Mouse (Mus musculus) liver, embryonic 15.5 days (tissue): Measurements from ENCODE around the gene Foxd1. TPM values are rescaled to one million over a fixed set of nuclear protein-coding genes. Genes with fewer than 3 reads are reported as not detected.
A peak's percentile ranks its signal among the peaks of the same experiment; 100 is the strongest.

Experiments used
- ATAC-seq: fragments of 200-750 bp; cut with Nextera tagmentation; 2 replicates; pipeline ENCODE4 v1.8.0; 2017; ENCODE audit warnings: moderate number of reproducible peaks, mild to moderate bottlenecking, moderate library complexity; ENCODE audit not compliant: insufficient read depth
- H3K27ac ChIP-seq: fragments of 300-500 bp; sonication (generic); replicated peaks from 2 replicates; pipeline ENCODE4 v1.5.1; 2015; ENCODE audit warnings: mild to moderate bottlenecking, inconsistent platforms
- H3K27me3 ChIP-seq: fragments of 300-500 bp; sonication (generic); 2 replicates; pipeline ENCODE4 v1.6.1; 2015; ENCODE audit warnings: mild to moderate bottlenecking, inconsistent platforms
- H3K36me3 ChIP-seq: fragments of 300-500 bp; sonication (generic); replicated peaks from 2 replicates; pipeline ENCODE4 v1.6.1; 2015; ENCODE audit warnings: moderate library complexity, mild to moderate bottlenecking, inconsistent platforms
- H3K4me1 ChIP-seq: fragments of 300-500 bp; sonication (generic); replicated peaks from 2 replicates; pipeline ENCODE4 v1.6.1; 2015; ENCODE audit warnings: inconsistent platforms
- H3K4me2 ChIP-seq: fragments of 300-500 bp; sonication (generic); 2 replicates; pipeline ENCODE4 v1.6.1; 2015; ENCODE audit warnings: moderate library complexity, mild to moderate bottlenecking, inconsistent platforms
- H3K4me3 ChIP-seq: fragments of 300-500 bp; sonication (generic); replicated peaks from 2 replicates; pipeline ENCODE4 v1.5.1; 2015; ENCODE audit warnings: mild to moderate bottlenecking, inconsistent platforms
- H3K9ac ChIP-seq: fragments of 300-500 bp; sonication (generic); 2 replicates; pipeline ENCODE4 v1.6.1; 2015; ENCODE audit warnings: moderate library complexity, mild to moderate bottlenecking, inconsistent platforms
- H3K9me3 ChIP-seq: fragments of 300-500 bp; sonication (generic); replicated peaks from 2 replicates; pipeline ENCODE4 v1.6.1; 2016; ENCODE audit warnings: inconsistent platforms
- WGBS: fragments of 180-500 bp; shearing (Covaris S2); methylation state at CpG from one replicate; pipeline ENCODE4 v1.1.7; 2015; ENCODE audit warnings: mixed read lengths; ENCODE audit not compliant: insufficient replicate concordance; 5-methylcytosine and 5-hydroxymethylcytosine counted together
- polyA plus RNA-seq: library from polyadenylated mRNA; unstranded; fragments of >200 nt; fragmentation: Nextera tagmentation; extraction: Ambion mirVana; gene quantifications from 2 replicates; pipeline ENCODE4 v1.2.1, GENCODE M21; 2015

The Foxd1 gene
- polyA plus RNA-seq, 1 experiment from 2014 or later = not detected

DNA sequence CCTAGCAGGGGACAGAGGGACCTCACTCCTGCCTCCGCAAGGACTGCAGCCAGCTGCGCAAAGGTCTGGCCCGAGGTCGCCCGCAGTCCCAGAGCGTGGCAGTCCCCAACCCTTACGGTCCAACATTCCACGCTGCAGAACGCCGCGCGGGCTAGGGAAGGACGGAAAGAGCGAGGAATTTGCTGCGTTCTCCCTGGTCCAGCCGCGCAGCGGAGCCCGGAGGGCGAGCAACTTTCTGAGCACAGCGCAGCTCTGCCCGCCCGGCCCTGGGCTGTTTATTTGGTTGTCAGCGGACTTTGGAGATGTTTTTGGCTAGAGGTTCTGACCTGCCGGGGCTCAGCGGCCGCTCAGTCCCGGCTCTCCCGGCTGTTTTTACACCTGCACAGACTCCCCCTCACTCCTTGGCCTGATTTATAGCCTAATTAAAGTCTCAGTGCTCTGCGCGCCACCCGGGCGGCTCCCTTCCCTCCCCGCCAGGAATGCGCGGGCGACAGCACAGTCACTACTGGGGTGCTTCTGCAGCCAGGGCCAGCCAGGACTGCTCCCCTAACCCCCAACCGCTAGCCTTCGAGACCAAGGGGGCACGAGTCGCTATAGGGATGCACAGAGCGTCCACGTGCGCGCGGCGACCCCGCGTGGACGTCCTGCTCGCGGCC lies 11.9 kb downstream of the Foxd1 start:
- Histone ChIP-seq H3K4me2 (peak overlapping the region; percentile 3), H3K9ac (no peak overlapping the region), H3K4me1 (no peaks in the 10 kb centered on the region; the same call in 1 of the 2 replicates), H3K36me3 (no peaks in the 10 kb centered on the region), H3K27me3 (peaks cover 92% of the 10 kb centered on the region), H3K27ac (no peak overlapping the region), H3K4me3 (no peak overlapping the region), H3K9me3 (no peaks in the 10 kb centered on the region)
- WGBS = under 1% methylated on average over 52 of the region's 52 CpGs
- ATAC-seq = no peak

DNA sequence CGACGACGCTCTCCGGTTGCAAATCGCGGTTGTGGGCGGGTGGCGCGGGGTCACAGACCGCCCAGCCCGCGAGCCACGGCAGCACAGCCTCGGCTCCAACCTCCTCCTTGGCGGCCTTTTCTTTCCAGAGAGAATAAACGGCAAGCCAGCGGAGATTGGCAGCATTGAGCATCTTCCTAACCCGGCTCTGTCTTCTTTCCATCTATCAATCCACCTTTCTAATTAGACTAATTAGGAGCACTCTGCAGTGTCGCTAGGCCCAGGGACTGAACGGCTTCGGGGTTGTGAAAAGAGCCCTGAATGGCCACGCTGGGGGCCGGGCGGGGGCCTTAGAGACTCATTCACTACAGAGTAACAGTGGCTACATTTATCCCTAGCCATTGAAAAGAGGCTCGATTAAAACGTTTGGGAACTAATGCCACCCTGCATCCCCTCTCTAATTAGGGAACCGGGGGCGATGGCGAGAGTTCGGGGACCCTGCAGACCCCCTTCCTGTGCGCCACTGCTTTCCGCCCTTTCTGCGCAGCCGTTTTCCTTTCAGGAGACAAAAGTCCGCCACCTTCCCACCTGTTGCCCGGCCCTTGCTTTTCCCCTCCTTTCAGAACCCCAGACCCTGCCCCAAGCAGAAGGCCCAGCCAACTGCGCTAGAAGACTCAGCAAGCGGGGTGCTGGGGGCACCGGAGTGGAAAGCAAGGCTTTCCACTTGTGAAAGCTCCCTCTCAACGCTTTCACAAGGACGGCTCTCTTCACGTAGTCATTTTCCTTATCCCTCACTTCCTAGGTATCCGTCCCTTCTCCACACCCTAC lies 12.6 kb downstream of the Foxd1 start:
- Histone ChIP-seq H3K36me3 (no peaks in the 10 kb centered on the region), H3K9me3 (no peaks in the 10 kb centered on the region), H3K27ac (no peak overlapping the region), H3K27me3 (peaks cover 91% of the 10 kb centered on the region), H3K4me2 (no peak overlapping the region), H3K9ac (no peak overlapping the region), H3K4me3 (no peak overlapping the region), H3K4me1 (no peaks in the 10 kb centered on the region; the same call in 1 of the 2 replicates)
- WGBS = 2% methylated on average over 43 of the region's 43 CpGs
- no peak for ATAC-seq

DNA sequence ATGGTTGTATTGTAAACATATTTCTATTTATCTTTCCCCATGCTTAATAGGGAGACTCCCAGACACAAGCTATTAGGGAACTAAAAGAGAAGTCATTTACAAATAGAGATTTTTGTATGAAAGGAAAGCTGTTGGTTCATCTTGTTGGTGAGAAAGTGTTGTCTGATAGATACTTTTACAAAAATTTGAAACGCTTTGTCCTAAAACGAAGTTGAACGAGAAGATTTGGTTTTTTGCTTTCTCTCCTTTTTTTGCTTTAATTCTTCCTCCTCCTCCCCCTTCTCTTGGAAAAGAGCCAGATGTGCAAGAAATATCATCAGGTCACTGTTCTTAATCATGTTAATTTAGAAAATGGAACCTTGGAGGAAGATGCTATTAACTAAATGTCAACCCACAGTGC lies 13.6 kb downstream of the Foxd1 start:
- no peaks in the 10 kb centered on the region; the same call in 1 of the 2 replicates for H3K4me1 ChIP-seq
- no peak overlapping the region for H3K27ac ChIP-seq
- H3K9me3 ChIP-seq = no peaks in the 10 kb centered on the region
- WGBS = 8% methylated on average over 3 of the region's 3 CpGs
- H3K36me3 ChIP-seq = no peaks in the 10 kb centered on the region
- peaks cover 91% of the 10 kb centered on the region for H3K27me3 ChIP-seq
- ATAC-seq = no peak
- H3K9ac ChIP-seq = no peak overlapping the region
- H3K4me3 ChIP-seq = no peak overlapping the region
- no peak overlapping the region for H3K4me2 ChIP-seq

DNA sequence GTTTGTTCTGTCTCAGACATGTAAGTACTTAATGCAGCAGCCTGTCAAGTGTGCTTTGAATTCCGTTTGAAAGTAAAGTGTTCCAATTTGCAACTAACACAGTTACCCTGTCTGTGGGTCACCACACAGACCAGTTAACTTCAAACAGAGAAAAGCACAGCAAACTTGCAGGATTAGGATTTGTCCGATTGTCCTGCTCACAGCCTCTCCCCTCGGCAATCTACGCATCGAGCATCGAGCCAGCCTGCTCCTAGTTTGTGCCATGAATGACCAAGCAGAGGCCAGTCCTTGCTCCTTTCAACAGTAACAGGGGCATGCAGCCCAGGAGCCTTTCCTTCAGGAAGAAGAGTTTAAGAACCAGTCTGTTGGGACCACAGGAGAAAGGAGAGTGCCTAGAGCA lies 15.0 kb downstream of the Foxd1 start:
- H3K4me2 ChIP-seq = no peak overlapping the region
- no peak overlapping the region for H3K9ac ChIP-seq
- H3K36me3 ChIP-seq = no peaks in the 10 kb centered on the region
- H3K27me3 ChIP-seq = peaks cover 90% of the 10 kb centered on the region
- no peaks in the 10 kb centered on the region; the same call in 1 of the 2 replicates for H3K4me1 ChIP-seq
- H3K4me3 ChIP-seq = no peak overlapping the region
- 17% methylated on average over 6 of the region's 6 CpGs for WGBS
- ATAC-seq = no peak
- no peak overlapping the region for H3K27ac ChIP-seq
- no peaks in the 10 kb centered on the region for H3K9me3 ChIP-seq

DNA sequence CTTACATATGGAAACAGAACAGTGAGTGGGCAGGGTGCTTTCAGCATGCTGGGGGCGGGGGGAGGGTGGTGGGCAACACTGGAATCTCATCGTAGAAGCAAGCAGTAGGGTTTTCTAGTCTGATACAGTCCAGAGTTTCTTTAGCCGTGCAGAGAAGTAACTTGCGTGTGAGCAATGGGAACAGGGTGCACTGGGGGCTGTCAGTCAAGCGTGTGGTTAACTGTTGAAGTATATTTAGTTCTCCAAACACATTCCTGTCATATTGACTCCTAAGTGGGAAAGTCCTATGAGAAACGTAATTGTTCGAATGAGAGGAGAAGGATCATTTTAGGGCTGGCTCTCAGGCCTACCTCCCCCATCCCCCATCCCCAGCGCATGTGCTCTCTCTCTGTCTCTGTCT lies 20.5 kb downstream of the Foxd1 start:
- Histone ChIP-seq H3K4me3 (no peak overlapping the region), H3K4me2 (no peak overlapping the region), H3K27ac (no peak overlapping the region), H3K4me1 (no peaks in the 10 kb centered on the region), H3K27me3 (peaks cover 43% of the 10 kb centered on the region), H3K36me3 (no peaks in the 10 kb centered on the region), H3K9ac (no peak overlapping the region), H3K9me3 (no peaks in the 10 kb centered on the region)
- ATAC-seq = no peak
- WGBS = 52% methylated on average over 8 of the region's 8 CpGs

DNA sequence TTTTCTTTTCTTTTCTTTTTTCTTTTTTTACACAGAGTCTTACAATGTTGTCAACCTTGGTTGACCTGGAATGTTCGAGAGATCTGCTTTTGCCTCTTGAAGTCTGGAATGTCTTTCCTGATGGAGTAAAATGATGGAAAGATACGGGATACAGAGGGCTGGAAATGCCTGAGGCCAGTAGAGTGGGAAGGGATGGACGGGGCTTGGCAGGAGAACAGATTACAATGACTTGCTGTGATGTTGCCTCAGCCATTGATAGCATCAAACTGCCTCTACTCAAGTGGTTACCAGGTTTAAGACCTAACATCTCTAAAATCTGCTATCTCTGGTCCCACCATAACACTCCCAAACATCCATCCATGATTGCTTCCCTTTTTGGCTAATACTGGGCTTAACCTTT lies 20.9 kb downstream of the Foxd1 start:
- Histone ChIP-seq H3K4me3 (no peak overlapping the region), H3K9me3 (no peaks in the 10 kb centered on the region), H3K4me1 (no peaks in the 10 kb centered on the region), H3K27ac (no peak overlapping the region), H3K36me3 (no peaks in the 10 kb centered on the region), H3K9ac (no peak overlapping the region), H3K27me3 (peaks cover 39% of the 10 kb centered on the region), H3K4me2 (no peak overlapping the region)
- no peak for ATAC-seq
- WGBS = 32% methylated on average over 3 of the region's 3 CpGs

DNA sequence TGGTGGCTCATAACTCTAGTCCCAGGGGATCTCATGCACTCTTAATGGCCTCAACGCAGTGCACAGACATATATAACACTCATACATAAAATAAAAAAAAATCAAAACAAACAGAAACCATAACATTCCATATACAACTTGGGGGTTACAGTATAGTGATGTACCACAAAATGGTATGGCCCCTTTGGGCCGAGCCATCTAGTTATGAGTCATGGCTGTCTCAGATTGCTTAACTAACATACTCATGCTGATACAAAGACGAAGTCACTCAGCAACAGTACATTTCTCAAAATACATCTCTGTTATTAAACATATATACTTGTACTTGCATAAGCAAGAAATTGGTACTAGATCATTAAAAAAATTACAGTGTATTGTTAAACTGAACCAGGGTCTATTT lies 23.7 kb downstream of the Foxd1 start:
- 56% methylated on average over 3 of the region's 3 CpGs for WGBS
- ATAC-seq = no peak
- H3K36me3 ChIP-seq = no peaks in the 10 kb centered on the region

DNA sequence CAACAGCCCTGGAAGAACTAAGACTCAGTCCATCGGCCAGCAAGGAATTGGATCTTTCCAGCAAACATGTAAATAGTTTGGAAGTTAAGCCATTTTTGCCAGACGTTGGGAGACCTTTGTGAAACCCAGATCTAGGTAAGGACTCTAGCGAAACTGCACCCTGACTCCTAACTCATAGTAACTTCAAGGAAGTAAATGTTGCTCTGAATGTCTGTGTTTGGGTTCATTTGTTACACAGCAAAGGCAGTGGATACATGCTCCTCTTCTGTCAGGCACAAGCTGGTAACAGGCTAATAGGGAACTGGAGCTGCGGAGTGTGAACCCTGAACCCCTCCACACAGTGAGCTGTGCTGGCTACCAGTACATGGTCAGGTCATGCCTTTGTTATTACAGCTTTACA lies 28.7 kb downstream of the Foxd1 start:
- no peak overlapping the region for H3K4me3 ChIP-seq
- no peaks in the 10 kb centered on the region for H3K4me1 ChIP-seq
- ATAC-seq = no peak
- H3K27me3 ChIP-seq = no peaks in the 10 kb centered on the region; the same call in 1 of the 2 replicates
- H3K9ac ChIP-seq = no peak overlapping the region
- no peak overlapping the region for H3K27ac ChIP-seq
- no peaks in the 10 kb centered on the region for H3K36me3 ChIP-seq
- H3K4me2 ChIP-seq = no peak overlapping the region
- WGBS = 61% methylated on average over 4 of the region's 4 CpGs
- no peaks in the 10 kb centered on the region for H3K9me3 ChIP-seq

More for the DNA sequence above, 23.7 kb downstream of the Foxd1 start:
- Histone ChIP-seq H3K4me2 (no peak overlapping the region), H3K4me3 (no peak overlapping the region), H3K9ac (no peak overlapping the region), H3K4me1 (no peaks in the 10 kb centered on the region), H3K27ac (no peak overlapping the region), H3K27me3 (peaks cover 18% of the 10 kb centered on the region), H3K9me3 (no peaks in the 10 kb centered on the region)

DNA sequence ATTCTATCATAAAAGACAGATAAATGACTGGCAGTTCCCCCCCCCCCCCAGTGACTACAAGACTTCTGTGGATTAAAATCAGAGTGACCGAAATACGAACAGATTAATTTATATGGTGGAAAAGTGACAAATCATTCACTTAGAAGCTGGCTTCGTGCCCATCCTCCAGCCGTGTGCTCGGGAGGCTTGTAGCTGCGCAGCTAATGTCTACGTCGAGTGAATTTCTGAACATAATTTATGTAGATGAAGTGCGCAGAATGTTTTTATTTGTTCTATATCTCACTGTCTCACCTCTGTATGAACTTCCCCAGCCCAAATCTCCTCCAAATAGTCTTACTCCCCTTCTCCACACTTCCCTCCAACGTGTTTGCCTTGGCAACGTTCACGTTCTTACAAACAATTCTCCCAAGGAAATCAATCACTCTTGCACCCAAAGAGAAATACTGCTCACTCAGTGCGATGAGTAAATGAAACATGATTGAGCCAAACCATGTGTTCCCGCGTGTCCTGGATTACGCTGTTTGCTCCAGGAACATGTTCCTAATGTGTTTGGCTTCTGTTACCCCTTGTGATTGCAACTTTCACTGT lies 30.0 kb downstream of the Foxd1 start:
- H3K27me3 ChIP-seq = peaks cover 8% of the 10 kb centered on the region
- no peaks in the 10 kb centered on the region for H3K9me3 ChIP-seq
- no peak overlapping the region for H3K9ac ChIP-seq
- H3K4me2 ChIP-seq = no peak overlapping the region
- H3K36me3 ChIP-seq = no peaks in the 10 kb centered on the region
- H3K27ac ChIP-seq = no peak overlapping the region
- 69% methylated on average over 16 of the region's 16 CpGs for WGBS
- H3K4me3 ChIP-seq = no peak overlapping the region
- no peaks in the 10 kb centered on the region for H3K4me1 ChIP-seq
- ATAC-seq = no peak

DNA sequence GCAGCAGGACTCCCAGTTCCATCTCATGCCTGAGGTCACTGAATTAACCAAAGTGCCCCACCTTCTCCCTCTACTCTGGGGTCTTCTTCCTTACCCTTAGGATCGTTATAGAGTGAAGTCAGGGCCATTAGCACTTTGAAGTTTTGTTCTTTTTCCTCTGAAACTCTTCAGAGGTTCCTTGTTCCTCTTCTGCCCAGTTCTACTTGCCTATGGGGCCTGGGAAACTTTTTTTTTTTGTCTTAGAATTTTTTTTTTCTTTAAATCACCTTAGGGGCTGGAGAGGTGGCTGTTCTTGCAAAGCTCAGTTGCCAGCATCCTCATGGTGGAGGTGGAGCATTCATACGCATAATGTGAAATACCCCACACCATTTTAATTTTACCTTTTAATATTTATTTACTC lies 31.8 kb downstream of the Foxd1 start:
- no peak for ATAC-seq
- Histone ChIP-seq H3K4me2 (no peak overlapping the region), H3K36me3 (no peaks in the 10 kb centered on the region), H3K9me3 (no peaks in the 10 kb centered on the region), H3K4me1 (no peaks in the 10 kb centered on the region), H3K27me3 (peaks cover 27% of the 10 kb centered on the region), H3K9ac (no peak overlapping the region), H3K4me3 (no peak overlapping the region), H3K27ac (no peak overlapping the region)
- 49% methylated on average over 2 of the region's 2 CpGs for WGBS

DNA sequence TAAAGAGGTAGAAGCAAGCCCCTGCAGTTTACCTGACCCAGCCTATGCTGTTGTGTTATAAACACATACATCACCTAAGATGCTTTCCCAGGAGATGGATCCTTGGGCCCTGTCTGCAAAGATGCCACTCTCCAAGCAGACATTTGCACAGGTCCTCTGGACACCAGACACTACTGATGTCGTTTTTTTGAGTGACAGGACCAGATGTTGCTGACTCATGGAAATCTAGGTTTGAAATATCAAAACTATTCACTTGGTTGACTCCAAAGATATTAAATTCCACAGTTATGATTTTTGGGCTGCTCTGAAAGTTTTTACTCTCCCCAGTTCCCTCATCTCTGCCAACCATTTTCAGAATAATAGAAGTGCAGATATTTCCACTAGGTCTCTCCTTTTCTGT lies 35.0 kb downstream of the Foxd1 start:
- Histone ChIP-seq H3K36me3 (no peaks in the 10 kb centered on the region), H3K27ac (no peak overlapping the region), H3K9me3 (no peaks in the 10 kb centered on the region), H3K4me2 (no peak overlapping the region), H3K27me3 (peaks cover 56% of the 10 kb centered on the region), H3K9ac (no peak overlapping the region), H3K4me1 (no peaks in the 10 kb centered on the region), H3K4me3 (no peak overlapping the region)
- 14% methylated on average over 1 of the region's 1 CpGs for WGBS
- no peak for ATAC-seq
